Mouse (Mus musculus) testis, postnatal 14 days (tissue): ENCODE results near the gene Tbpl1.

ENCODE experiments used
- DNase-seq: peaks from one replicate; pipeline ENCODE4 v3.0.0; 2021; ENCODE audit warnings: low spot score

Gene Tbpl1

GRCm38 (mm10) chr10:22731272-22732093 is at the start of gene Tbpl1:
TSS of gene Tbpl1 (minus strand) at chr10:22731938.
- DNase-seq: peak; percentile 97

- no peak for DNase-seq
Observed at GRCm38 (mm10) chr10:22781466-22781865, 49.7 kb upstream of the Tbpl1 start.

DNA sequence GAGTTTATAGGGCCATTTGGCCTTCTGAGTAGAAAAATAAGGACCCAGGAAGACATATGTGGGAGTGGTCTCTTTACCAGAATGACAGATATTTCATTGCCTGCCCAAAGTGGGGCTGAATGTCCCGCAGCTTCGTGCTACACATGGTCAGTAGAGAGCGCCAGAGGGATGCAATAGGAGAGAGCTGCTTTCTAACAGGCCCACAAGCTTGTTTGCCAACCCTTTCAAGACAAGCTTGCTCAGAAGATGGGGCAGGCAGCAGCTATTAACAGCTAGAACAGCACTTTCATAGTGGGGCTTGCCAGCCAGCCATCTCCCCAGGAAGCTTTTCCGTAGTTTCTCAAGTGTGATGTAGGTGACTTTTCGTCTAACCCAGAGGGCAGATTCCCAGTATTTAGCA is 46.2 kb upstream of the Tbpl1 start:
- DNase-seq: peak; percentile 29

- no peak for DNase-seq
Observed at GRCm38 (mm10) chr10:22776007-22776698, 44.4 kb upstream of the Tbpl1 start.

GRCm38 (mm10) chr10:22775456-22775855 is 43.7 kb upstream of the Tbpl1 start:
- DNase-seq: no peak

DNA sequence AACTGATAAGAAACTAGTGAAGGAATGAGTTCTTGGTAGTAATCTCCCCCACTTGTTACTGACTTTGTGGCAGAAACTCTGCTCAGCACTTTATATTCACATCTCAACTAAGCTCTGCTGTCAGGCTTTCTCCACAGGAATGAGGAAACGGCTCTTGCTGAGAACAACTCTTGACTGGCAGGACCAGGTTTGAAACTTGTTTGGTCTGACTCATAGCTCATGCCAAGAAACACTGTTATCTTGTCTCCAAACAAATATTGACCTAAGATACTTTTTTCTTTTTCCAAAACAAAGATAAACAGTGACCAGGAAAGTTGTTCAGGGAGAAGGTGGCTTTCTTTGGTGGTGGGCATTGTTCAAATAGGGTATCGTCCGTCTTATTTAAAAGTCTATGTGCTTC is 42.9 kb upstream of the Tbpl1 start:
- no peak for DNase-seq

- DNase-seq: no peak
Observed at GRCm38 (mm10) chr10:22754240-22754639, 22.5 kb upstream of the Tbpl1 start.

DNA sequence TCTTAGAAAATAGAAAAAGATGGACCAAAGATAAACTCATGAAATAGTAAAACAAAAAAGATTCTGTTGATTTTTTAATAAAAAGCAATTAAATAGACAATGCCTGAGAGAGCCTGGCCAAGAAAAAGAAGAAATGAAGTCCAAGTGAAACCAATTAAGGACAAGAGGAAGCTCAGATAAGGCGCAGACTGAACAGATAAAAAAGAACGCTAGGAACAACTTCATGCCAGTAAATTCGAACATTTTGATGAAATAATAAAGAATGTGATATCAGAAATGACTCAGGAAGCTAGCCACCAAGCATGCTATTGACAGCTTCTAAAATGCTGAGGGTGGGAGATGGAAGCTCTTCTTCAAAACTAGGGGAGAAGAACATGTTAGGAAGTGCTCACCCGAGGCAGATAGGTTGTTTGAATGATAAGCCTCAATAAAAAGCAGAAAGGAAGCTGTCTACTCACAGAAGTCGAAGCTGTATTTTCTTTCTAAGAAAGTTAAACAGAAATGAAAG is 19.5 kb upstream of the Tbpl1 start:
- DNase-seq: no peak

GRCm38 (mm10) chr10:22746334-22747322 is 14.9 kb upstream of the Tbpl1 start:
- DNase-seq: no peak

GRCm38 (mm10) chr10:22745922-22746321 is 14.2 kb upstream of the Tbpl1 start:
- DNase-seq: no peak

GRCm38 (mm10) chr10:22732181-22732580 is 443 bp upstream of the Tbpl1 start:
- no peak for DNase-seq

DNA sequence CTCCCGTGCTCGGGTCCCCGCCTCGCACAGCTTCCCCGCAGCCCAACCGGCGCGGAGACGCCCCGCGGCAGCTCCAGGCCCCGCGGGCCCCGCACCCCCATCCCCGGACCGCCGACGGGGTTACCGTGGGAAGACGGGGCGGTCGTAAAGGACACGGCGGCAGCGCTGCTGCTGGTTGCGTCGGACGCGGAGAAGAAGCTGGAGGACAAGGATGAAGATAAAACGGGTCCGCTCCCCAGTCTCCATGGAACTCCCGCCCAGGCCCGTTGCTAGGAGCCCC is 806 bp downstream of the Tbpl1 start:
- DNase-seq: no peak

DNA sequence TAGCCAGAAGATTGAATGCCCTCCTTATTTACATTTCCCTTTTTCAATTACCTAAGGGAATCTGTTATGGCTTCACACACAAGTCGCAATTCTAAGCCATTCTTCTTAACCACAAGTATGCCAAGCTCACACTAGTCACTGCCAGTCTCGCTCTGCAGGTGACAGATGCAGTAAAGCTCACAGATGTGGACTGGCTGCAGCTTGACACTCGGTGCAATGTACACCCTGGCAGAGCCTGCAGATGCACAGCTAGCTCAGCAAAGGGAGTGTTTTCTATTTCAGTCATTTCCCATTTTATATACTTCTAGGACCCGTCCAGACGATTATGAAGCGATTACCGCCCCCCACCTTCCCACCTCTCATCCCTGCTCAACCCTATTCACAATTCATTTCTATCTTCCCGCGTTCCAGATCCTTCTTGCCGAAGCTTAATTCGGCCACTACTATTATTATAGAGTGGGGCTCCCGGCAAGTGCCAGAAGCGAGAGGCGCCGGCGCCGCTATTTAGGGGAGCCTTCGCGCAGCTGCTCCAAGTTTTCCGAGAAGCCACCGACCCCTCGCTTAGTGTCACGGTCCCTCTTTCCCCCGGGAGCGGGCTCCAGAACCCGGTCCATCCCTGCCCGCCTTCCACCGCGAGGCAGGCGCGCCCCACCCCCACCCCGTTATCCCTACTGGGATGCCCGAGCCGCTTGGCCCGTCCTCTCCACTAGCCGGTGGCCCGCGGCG is 1.3 kb downstream of the Tbpl1 start:
- no peak for DNase-seq

DNA sequence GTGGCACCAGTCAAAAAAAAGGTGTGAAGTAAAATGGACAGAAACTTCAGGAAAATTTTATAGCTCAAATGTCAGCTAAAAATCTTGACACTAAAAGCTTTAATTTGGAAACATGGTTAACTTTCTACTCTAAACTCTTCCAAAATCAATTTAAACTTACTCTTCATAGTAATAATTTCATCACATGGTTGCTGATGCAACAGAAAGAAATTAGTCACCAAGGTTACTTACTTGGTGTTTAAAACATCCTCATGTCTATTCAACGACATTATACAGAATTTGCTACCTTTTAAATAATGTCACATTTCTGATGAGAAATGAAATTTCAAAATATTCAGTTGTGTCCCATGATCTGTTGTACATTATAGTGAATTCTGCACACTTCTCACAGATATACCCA is 3.5 kb downstream of the Tbpl1 start:
- DNase-seq: no peak

DNA sequence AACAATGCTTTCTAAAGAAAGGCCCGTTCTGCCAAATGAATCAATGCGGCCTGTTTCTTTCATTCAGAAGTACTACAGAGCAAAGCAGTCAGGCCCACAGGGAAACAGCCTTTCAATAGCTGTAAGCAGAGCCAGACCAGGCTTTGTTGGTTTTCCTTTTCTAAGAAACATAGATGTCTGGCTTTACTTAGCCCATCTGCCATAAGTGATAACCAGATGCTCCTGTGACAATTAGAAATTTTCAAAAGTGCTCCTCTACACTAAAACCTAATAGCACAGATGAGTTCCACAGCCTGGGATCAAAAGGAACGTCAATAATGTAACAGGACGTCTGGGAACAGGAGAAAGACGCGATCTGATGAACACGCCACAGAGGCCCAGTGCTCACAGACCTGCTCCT is 5.4 kb downstream of the Tbpl1 start:
- DNase-seq: no peak

DNA sequence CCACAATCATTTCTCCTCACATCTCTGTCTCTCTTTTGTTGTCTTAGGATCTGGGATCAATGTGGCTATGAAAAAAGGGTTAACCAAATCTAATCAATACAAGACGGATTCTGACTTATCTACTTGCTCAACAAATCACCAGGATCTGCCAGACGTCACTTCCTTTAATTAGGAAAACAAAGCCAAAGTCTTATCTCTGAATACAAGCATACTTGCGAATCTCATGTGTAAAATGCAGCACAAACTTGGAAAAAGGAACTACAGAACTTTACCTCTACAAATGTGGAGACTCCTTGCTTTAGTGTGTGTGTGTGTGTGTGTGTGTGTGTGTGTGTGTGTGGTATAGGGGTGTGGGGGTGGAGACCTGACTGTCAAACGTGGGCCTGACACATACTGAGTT is 6.6 kb downstream of the Tbpl1 start:
- no peak for DNase-seq

GRCm38 (mm10) chr10:22720781-22721529 is 10.8 kb downstream of the Tbpl1 start:
- DNase-seq: no peak

DNA sequence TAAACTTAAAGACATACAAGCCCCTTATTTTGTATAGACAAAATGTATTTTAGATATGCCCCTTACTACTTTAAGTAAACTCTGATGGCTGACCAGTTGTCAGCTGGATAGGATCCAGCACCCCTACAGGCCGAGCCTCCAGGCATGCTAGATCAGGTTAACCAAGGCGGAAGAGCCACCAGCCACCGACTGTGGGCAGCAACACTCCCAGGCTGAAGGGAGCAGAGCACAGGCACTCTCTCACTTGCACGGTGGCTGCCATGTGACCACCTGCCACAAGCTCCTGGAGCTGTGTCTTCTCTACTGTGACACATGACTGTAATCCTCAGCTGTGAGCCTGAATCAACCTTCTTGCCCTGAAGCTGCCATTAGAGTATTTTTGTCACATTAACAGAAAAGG is 13.3 kb downstream of the Tbpl1 start:
- DNase-seq: no peak

DNA sequence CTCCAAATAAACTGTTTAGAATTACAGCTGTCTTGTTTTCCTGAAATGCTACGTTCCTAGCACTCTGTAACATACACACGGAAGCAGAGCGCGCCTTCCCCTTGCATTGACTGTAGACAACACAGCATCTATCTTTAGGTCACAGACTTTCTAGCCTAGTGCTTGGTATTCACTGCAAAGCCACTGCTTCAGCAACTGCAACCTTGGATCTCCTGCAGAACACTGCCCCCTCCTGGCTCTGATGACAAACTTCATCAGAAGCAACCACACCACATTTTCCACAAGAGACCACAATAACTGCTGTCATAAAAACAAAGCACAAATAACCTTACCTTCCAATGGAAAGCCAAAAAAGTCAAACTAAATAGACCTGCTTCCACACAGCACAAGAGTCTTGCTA is 17.2 kb downstream of the Tbpl1 start:
- no peak for DNase-seq

DNA sequence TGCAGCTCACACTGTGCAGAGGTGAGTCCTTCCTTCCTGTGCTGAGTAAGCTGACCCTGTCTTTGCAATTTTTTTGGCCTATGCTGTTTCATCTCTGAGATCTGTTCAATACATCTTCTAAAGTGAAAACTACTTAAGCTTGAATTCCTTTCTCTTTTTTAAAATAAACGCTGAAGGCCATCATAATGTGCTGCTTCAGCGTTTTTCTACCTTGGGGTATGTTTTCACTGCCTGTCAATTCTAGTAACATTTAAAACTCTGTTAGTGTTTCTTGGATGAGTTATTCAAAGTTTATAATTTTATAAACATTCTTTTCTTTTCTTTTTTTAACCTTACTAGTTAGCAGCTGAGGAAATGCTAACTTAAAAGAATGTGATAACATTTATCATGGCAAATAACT is 18.8 kb downstream of the Tbpl1 start:
- DNase-seq: no peak

DNA sequence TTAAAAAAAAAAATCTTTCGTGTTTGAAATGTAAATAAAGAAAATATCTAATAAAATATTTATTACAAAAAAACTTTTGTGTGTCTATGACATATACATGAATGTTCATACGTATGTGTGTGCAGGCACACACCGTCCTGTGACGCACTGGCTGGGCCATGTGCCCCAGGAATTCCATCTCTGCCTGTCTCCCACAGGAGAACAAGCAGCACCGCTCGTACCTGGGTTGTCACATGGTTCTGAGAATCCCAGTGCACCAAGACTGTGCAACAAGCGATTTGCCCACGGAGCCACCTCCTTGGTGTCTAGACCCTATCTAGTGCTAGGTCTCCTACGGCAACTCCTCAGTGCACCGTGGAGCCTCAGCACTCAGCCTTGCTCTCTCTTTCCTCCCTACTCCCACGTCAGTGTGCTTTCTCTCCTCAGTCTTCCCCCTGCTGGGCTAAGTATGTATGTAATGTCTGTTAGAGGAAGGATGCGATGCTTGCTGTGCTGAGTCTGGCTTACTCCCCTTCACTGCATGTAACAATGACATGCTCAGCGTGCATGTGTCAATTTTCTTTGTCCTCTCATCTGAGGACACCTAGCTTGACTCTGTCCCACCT is 21.5 kb downstream of the Tbpl1 start:
- DNase-seq: no peak
